Mouse (Mus musculus) midbrain, embryonic 16.5 days (tissue): ENCODE measurements around the gene Pex16. TPM values are rescaled to one million over a fixed set of nuclear protein-coding genes. Genes with fewer than 3 reads are reported as not detected.

ENCODE experiments used
- ATAC-seq: fragments of 200-750 bp; cut with Nextera tagmentation; 2 replicates; pipeline ENCODE4 v1.8.0; 2017; ENCODE audit warnings: moderate TSS enrichment
- H3K27ac ChIP-seq: fragments of 300-500 bp; sonication (generic); 2 replicates; pipeline ENCODE4 v1.5.1; 2014; ENCODE audit warnings: mild to moderate bottlenecking, low read length, mixed read lengths
- H3K27me3 ChIP-seq: fragments of 300-500 bp; sonication (generic); 2 replicates; pipeline ENCODE4 v1.6.1; 2014; ENCODE audit warnings: low read depth, low read length, mixed read lengths; ENCODE audit not compliant: control insufficient read depth, insufficient read depth
- H3K36me3 ChIP-seq: fragments of 300-500 bp; sonication (generic); 2 replicates; pipeline ENCODE4 v1.6.1; 2014; ENCODE audit warnings: mild to moderate bottlenecking, low read length, moderate library complexity, mixed read lengths; ENCODE audit not compliant: control insufficient read depth, insufficient read depth
- H3K4me1 ChIP-seq: fragments of 300-500 bp; sonication (generic); 2 replicates; pipeline ENCODE4 v1.6.1; 2014; ENCODE audit warnings: mild to moderate bottlenecking, low read length, mixed read lengths; ENCODE audit not compliant: control insufficient read depth, insufficient read depth
- H3K4me2 ChIP-seq: fragments of 300-500 bp; sonication (generic); 2 replicates; pipeline ENCODE4 v1.6.1; 2014; ENCODE audit warnings: mild to moderate bottlenecking, low read length, mixed read lengths
- H3K4me3 ChIP-seq: fragments of 300-500 bp; sonication (generic); 2 replicates; pipeline ENCODE4 v1.5.1; 2014; ENCODE audit warnings: low read depth, mild to moderate bottlenecking, low read length, moderate library complexity, mixed read lengths
- H3K9ac ChIP-seq: fragments of 300-500 bp; sonication (generic); 2 replicates; pipeline ENCODE4 v1.6.1; 2014; ENCODE audit warnings: low read depth, low read length, mixed read lengths
- H3K9me3 ChIP-seq: fragments of 300-500 bp; sonication (generic); replicated peaks from 2 replicates; pipeline ENCODE4 v1.6.1; 2014; ENCODE audit warnings: mild to moderate bottlenecking, low read length, mixed read lengths; ENCODE audit not compliant: control insufficient read depth, poor library complexity, severe bottlenecking
- WGBS: fragments of 180-500 bp; shearing (Covaris S2); extraction: QIAGEN DNeasy Blood & Tissue Kit; methylation state at CpG from one replicate; pipeline ENCODE4 v1.1.7; 2014; 5-methylcytosine and 5-hydroxymethylcytosine counted together
- polyA plus RNA-seq: library from polyadenylated mRNA; unstranded; fragments of >200 nt; fragmentation: Nextera tagmentation; extraction: Ambion mirVana; gene quantifications from 2 replicates; pipeline ENCODE4 v1.2.1, GENCODE M21; 2015

The Pex16 gene
- polyA plus RNA-seq, 1 experiment from 2014 or later, result 39.7 TPM

GRCm38 (mm10) chr2:92373437-92373813, 1.1 kb upstream of the Pex16 start:
- Histone ChIP-seq H3K36me3 (peaks cover 7% of the 10 kb centered on the region; the same call in 1 of the 2 replicates), H3K4me2 (no peak overlapping the region), H3K4me1 (peaks cover 36% of the 10 kb centered on the region), H3K4me3 (no peak overlapping the region), H3K9ac (no peak overlapping the region), H3K27ac (no peak overlapping the region), H3K9me3 (no peaks in the 10 kb centered on the region), H3K27me3 (peaks cover 13% of the 10 kb centered on the region)
- ATAC-seq, result no peak
- WGBS, result 59% methylated on average over 11 of the region's 11 CpGs

- WGBS, result under 1% methylated on average over 29 of the region's 29 CpGs
- Histone ChIP-seq H3K4me3 (peak overlapping the region; percentile 65), H3K4me2 (peak overlapping the region; percentile 87), H3K4me1 (peaks cover 36% of the 10 kb centered on the region), H3K27me3 (peaks cover 2% of the 10 kb centered on the region; the same call in 1 of the 2 replicates), H3K36me3 (peaks cover 21% of the 10 kb centered on the region; the same call in 1 of the 2 replicates), H3K27ac (peak overlapping the region; percentile 84), H3K9me3 (no peaks in the 10 kb centered on the region), H3K9ac (peak overlapping the region; percentile 76)
- ATAC-seq, result peak; percentile 94
These were observed 685 bp downstream of the Pex16 start for GRCm38 (mm10) chr2:92375099-92375623.

- Histone ChIP-seq H3K4me3 (peak overlapping the region; percentile 65), H3K36me3 (peaks cover 21% of the 10 kb centered on the region; the same call in 1 of the 2 replicates), H3K9ac (peak overlapping the region; percentile 76), H3K27ac (peak overlapping the region; percentile 84; the same call in 1 of the 2 replicates), H3K4me1 (peaks cover 33% of the 10 kb centered on the region), H3K27me3 (no peaks in the 10 kb centered on the region), H3K4me2 (peak overlapping the region; percentile 87), H3K9me3 (no peaks in the 10 kb centered on the region)
- WGBS, result 16% methylated on average over 10 of the region's 10 CpGs
- no peak for ATAC-seq
These were observed 1.3 kb downstream of the Pex16 start for GRCm38 (mm10) chr2:92375788-92376187.

- Histone ChIP-seq H3K27me3 (no peaks in the 10 kb centered on the region), H3K9ac (peak overlapping the region; percentile 76), H3K36me3 (peaks cover 24% of the 10 kb centered on the region; the same call in 1 of the 2 replicates), H3K27ac (no peak overlapping the region), H3K9me3 (no peaks in the 10 kb centered on the region), H3K4me3 (no peak overlapping the region), H3K4me1 (peaks cover 31% of the 10 kb centered on the region), H3K4me2 (peak overlapping the region; percentile 87)
- ATAC-seq, result no peak
- WGBS, result 92% methylated on average over 6 of the region's 6 CpGs
These were observed 1.8 kb downstream of the Pex16 start for GRCm38 (mm10) chr2:92376300-92376699.

- peaks cover 21% of the 10 kb centered on the region for H3K4me1 ChIP-seq
- no peak overlapping the region for H3K9ac ChIP-seq
- H3K36me3 ChIP-seq, result peaks cover 33% of the 10 kb centered on the region
- no peak overlapping the region for H3K27ac ChIP-seq
- H3K27me3 ChIP-seq, result no peaks in the 10 kb centered on the region
- 93% methylated on average over 7 of the region's 7 CpGs for WGBS
- H3K4me3 ChIP-seq, result no peak overlapping the region
- H3K4me2 ChIP-seq, result no peak overlapping the region
- ATAC-seq, result no peak
- no peaks in the 10 kb centered on the region for H3K9me3 ChIP-seq
These were observed 2.8 kb downstream of the Pex16 start for GRCm38 (mm10) chr2:92377320-92377719.

- Histone ChIP-seq H3K9ac (no peak overlapping the region), H3K9me3 (no peaks in the 10 kb centered on the region), H3K4me2 (no peak overlapping the region), H3K27me3 (no peaks in the 10 kb centered on the region), H3K27ac (no peak overlapping the region), H3K4me3 (no peak overlapping the region), H3K36me3 (peaks cover 52% of the 10 kb centered on the region), H3K4me1 (peaks cover 8% of the 10 kb centered on the region)
- WGBS, result 78% methylated on average over 17 of the region's 17 CpGs
- no peak for ATAC-seq
These were observed 5.5 kb downstream of the Pex16 start for GRCm38 (mm10) chr2:92379783-92380494.

GRCm38 (mm10) chr2:92380495-92381050, 6.1 kb downstream of the Pex16 start:
- ATAC-seq, result no peak
- Histone ChIP-seq H3K27ac (no peak overlapping the region), H3K4me3 (no peak overlapping the region), H3K36me3 (peaks cover 55% of the 10 kb centered on the region), H3K9ac (no peak overlapping the region), H3K4me1 (peaks cover 8% of the 10 kb centered on the region), H3K4me2 (no peak overlapping the region), H3K27me3 (no peaks in the 10 kb centered on the region), H3K9me3 (no peaks in the 10 kb centered on the region)
- 74% methylated on average over 6 of the region's 6 CpGs for WGBS

GRCm38 (mm10) chr2:92381161-92381560, 6.7 kb downstream of the Pex16 start:
- Histone ChIP-seq H3K4me1 (peaks cover 3% of the 10 kb centered on the region), H3K4me2 (no peak overlapping the region), H3K4me3 (no peak overlapping the region), H3K9me3 (no peaks in the 10 kb centered on the region), H3K36me3 (peaks cover 60% of the 10 kb centered on the region), H3K27ac (no peak overlapping the region), H3K9ac (no peak overlapping the region), H3K27me3 (no peaks in the 10 kb centered on the region)
- 86% methylated on average over 5 of the region's 5 CpGs for WGBS
- ATAC-seq, result no peak
